Mouse (Mus musculus): Measurements from ENCODE around the gene Fuz.

DNA sequence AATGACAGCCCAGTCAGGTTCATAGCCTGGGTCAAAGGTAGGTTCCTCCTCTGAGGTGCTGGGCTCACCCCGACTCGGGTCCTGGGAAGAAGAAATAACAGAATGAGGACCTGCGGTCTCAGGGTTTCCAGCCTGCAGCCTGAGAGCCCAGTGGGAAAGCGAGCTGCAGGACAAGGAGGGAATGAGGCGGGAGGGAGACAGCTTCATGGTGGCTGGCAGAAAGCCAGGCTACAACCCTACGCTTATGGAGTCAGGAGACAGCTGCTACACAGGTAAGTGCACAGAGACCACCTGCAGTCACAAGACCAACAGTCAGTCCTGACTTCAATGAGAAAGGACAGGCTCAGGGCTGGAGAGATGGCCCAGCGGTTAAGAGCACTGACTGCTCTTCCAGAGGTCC, 49.1 kb upstream of the Fuz start:
- TF ChIP-seq CTCF (IDR thresholded peaks at IDR 0.05; ENCODE audit: extremely low read depth, insufficient read depth, low read length): no peak
- no peak for TF ChIP-seq POLR2A (IDR thresholded peaks at IDR 0.05; ENCODE audit: extremely low read depth, insufficient read depth, low read length)

Measured in cortical plate, adult 2 months (tissue).